Mouse (Mus musculus) MEL (cell line): ENCODE results near the gene Cnga3. TPM values are rescaled to one million over a fixed set of nuclear protein-coding genes. Genes with fewer than 3 reads are reported as not detected.
A peak's percentile ranks its signal among the peaks of the same experiment; 100 is the strongest.

ENCODE experiments used
- DNase-seq: peaks from one replicate; pipeline ENCODE4 v3.0.0; 2011; ENCODE audit warnings: low read depth, low spot score
- H3K27ac ChIP-seq: 2 replicates; pipeline ENCODE4 v1.5.1; 2012; ENCODE audit warnings: low read depth, mild to moderate bottlenecking, control low read depth, low read length, moderate library complexity; ENCODE audit not compliant: control insufficient read depth
- H3K27me3 ChIP-seq, 2 experiments: fragments of 150-350 bp in 1 of 2; sonication (generic) in 1 of 2; 2 replicates each; pipeline ENCODE4 v1.6.1; 2012; ENCODE audit warnings: low read length in 2 of 2, mild to moderate bottlenecking in 2 of 2, improper control_type of control experiment in 1 of 2, moderate library complexity in 1 of 2; ENCODE audit not compliant: insufficient read depth in 2 of 2, control insufficient read depth in 1 of 2
- H3K36me3 ChIP-seq, 2 experiments: 2 replicates each; pipeline ENCODE4 v1.6.1; 2012 to 2014; ENCODE audit warnings: low read length in 2 of 2, improper control_type of control experiment in 1 of 2, inconsistent platforms in 1 of 2, mild to moderate bottlenecking in 1 of 2; ENCODE audit not compliant: insufficient read depth in 2 of 2, control insufficient read depth in 1 of 2
- H3K4me1 ChIP-seq, 2 experiments: fragments of 150-350 bp in 1 of 2; sonication (generic) in 1 of 2; 2 replicates each; pipeline ENCODE4 v1.6.1; 2012; ENCODE audit warnings: low read length in 2 of 2, improper control_type of control experiment in 1 of 2, mild to moderate bottlenecking in 1 of 2; ENCODE audit not compliant: insufficient read depth in 2 of 2, control insufficient read depth in 1 of 2
- H3K4me3 ChIP-seq, 2 experiments: fragments of 150-350 bp in 1 of 2; sonication (generic) in 1 of 2; 2 replicates each; pipeline ENCODE4 v1.5.1; 2012; ENCODE audit warnings: low read depth in 2 of 2, low read length in 2 of 2, mild to moderate bottlenecking in 2 of 2, moderate library complexity in 2 of 2, control low read depth in 1 of 2, improper control_type of control experiment in 1 of 2; ENCODE audit not compliant: control insufficient read depth in 1 of 2, insufficient read depth in 1 of 2
- H3K79me2 ChIP-seq: 2 replicates; pipeline ENCODE4 v1.6.1; 2012; ENCODE audit warnings: mild to moderate bottlenecking, low read length, moderate library complexity; ENCODE audit not compliant: control insufficient read depth, poor library complexity, insufficient read depth
- H3K9ac ChIP-seq: 2 replicates; pipeline ENCODE4 v1.6.1; 2012; ENCODE audit warnings: low read depth, mild to moderate bottlenecking, control low read depth, low read length, moderate library complexity; ENCODE audit not compliant: control insufficient read depth, poor library complexity, severe bottlenecking
- H3K9me3 ChIP-seq: fragments of 150-350 bp; sonication (generic); replicated peaks from 2 replicates; pipeline ENCODE4 v1.6.1; 2012; ENCODE audit warnings: mild to moderate bottlenecking, low read length, improper control_type of control experiment, moderate library complexity; ENCODE audit not compliant: insufficient read depth
- CHD1 ChIP-seq: IDR thresholded peaks from 2 replicates; pipeline ENCODE4 v1.6.1; 2012; ENCODE audit warnings: low read depth, mild to moderate bottlenecking, inconsistent platforms, low read length, improper control_type of control experiment
- CHD2 ChIP-seq: IDR thresholded peaks from 2 replicates; pipeline ENCODE4 v1.6.1; 2011; ENCODE audit warnings: low read length, improper control_type of control experiment
- CTCF ChIP-seq, 3 experiments: IDR thresholded peaks in 2 of 3; conservative IDR thresholded peaks in 1 of 3; 2 replicates each; pipeline ENCODE4 v1.5.1; 2011 to 2012; ENCODE audit warnings: low read length in 3 of 3, low read depth in 2 of 3, mild to moderate bottlenecking in 2 of 3, improper control_type of control experiment in 1 of 3, inconsistent platforms in 1 of 3, mixed read lengths in 1 of 3, moderate library complexity in 1 of 3; ENCODE audit not compliant: control insufficient read depth in 1 of 3, insufficient read depth in 1 of 3, poor library complexity in 1 of 3, severe bottlenecking in 1 of 3
- E2F4 ChIP-seq: IDR thresholded peaks from 2 replicates; pipeline ENCODE4 v1.6.1; 2011; ENCODE audit warnings: low read depth, low read length, improper control_type of control experiment, borderline replicate concordance
- ELF1 ChIP-seq: IDR thresholded peaks from 2 replicates; pipeline ENCODE4 v1.6.1; 2014; ENCODE audit warnings: low read depth, mild to moderate bottlenecking, inconsistent platforms, low read length, improper control_type of control experiment, moderate library complexity
- ETS1 ChIP-seq: IDR thresholded peaks from 2 replicates; pipeline ENCODE4 v1.6.1; 2012; ENCODE audit warnings: low read depth, mild to moderate bottlenecking, inconsistent platforms, low read length, improper control_type of control experiment, moderate library complexity
- GABPA ChIP-seq: IDR thresholded peaks from 2 replicates; pipeline ENCODE4 v1.6.1; 2012; ENCODE audit warnings: low read depth, mild to moderate bottlenecking, inconsistent platforms, low read length, improper control_type of control experiment, moderate library complexity
- GATA1 ChIP-seq: IDR thresholded peaks from 2 replicates; pipeline ENCODE4 v1.6.1; 2011; ENCODE audit warnings: low read depth, low read length, improper control_type of control experiment
- HCFC1 ChIP-seq: IDR thresholded peaks from 2 replicates; pipeline ENCODE4 v1.6.1; 2012; ENCODE audit warnings: low read depth, mild to moderate bottlenecking, inconsistent platforms, low read length, improper control_type of control experiment, moderate library complexity
- JUND ChIP-seq: IDR thresholded peaks from 2 replicates; pipeline ENCODE4 v1.6.1; 2011; ENCODE audit warnings: low read depth, mild to moderate bottlenecking, improper control_type of control experiment, low read length
- KAT2A ChIP-seq: conservative IDR thresholded peaks from 2 replicates; pipeline ENCODE4 v1.6.1; 2012; ENCODE audit warnings: low read depth, low read length, improper control_type of control experiment, inconsistent platforms
- MAZ ChIP-seq: IDR thresholded peaks from 2 replicates; pipeline ENCODE4 v1.6.1; 2012; ENCODE audit warnings: low read depth, mild to moderate bottlenecking, inconsistent platforms, low read length, improper control_type of control experiment
- MEF2A ChIP-seq: IDR thresholded peaks from 2 replicates; pipeline ENCODE4 v1.6.1; 2014; ENCODE audit warnings: low read depth, mild to moderate bottlenecking, inconsistent platforms, low read length, improper control_type of control experiment; ENCODE audit not compliant: poor library complexity, insufficient replicate concordance, severe bottlenecking; ENCODE audit errors: extremely low read depth
- MXI1 ChIP-seq: IDR thresholded peaks from 2 replicates; pipeline ENCODE4 v1.6.1; 2011; ENCODE audit warnings: mild to moderate bottlenecking, low read depth, low read length, improper control_type of control experiment
- MYB ChIP-seq: IDR thresholded peaks from 2 replicates; pipeline ENCODE4 v1.6.1; 2011; ENCODE audit warnings: mild to moderate bottlenecking, low read depth, low read length, improper control_type of control experiment
- MYC ChIP-seq: IDR thresholded peaks from 2 replicates; pipeline ENCODE4 v1.6.1; 2011; ENCODE audit warnings: low read depth, mild to moderate bottlenecking, low read length, improper control_type of control experiment, moderate library complexity
- NELFE ChIP-seq: IDR thresholded peaks from 2 replicates; pipeline ENCODE4 v1.6.1; 2011; ENCODE audit warnings: low read depth, low read length, improper control_type of control experiment
- NRF1 ChIP-seq: IDR thresholded peaks from 2 replicates; pipeline ENCODE4 v1.6.1; 2014; ENCODE audit warnings: low read depth, mild to moderate bottlenecking, inconsistent platforms, low read length, improper control_type of control experiment, moderate library complexity; ENCODE audit not compliant: poor library complexity, insufficient read depth, severe bottlenecking
- POLR2A ChIP-seq, 2 experiments: IDR thresholded peaks; 2 replicates each; pipeline ENCODE4 v1.6.1; 2011 to 2012; ENCODE audit warnings: low read length in 2 of 2, mild to moderate bottlenecking in 2 of 2, control low read depth in 1 of 2, improper control_type of control experiment in 1 of 2, low read depth in 1 of 2, moderate library complexity in 1 of 2; ENCODE audit not compliant: control insufficient read depth in 1 of 2, insufficient read depth in 1 of 2, poor library complexity in 1 of 2
- POLR2AphosphoS5 ChIP-seq: IDR thresholded peaks from 2 replicates; pipeline ENCODE4 v1.6.1; 2012; ENCODE audit warnings: low read depth, borderline replicate concordance, mild to moderate bottlenecking, inconsistent platforms, low read length, moderate library complexity, mixed read lengths
- RAD21 ChIP-seq: IDR thresholded peaks from 2 replicates; pipeline ENCODE4 v1.6.1; 2011; ENCODE audit warnings: mild to moderate bottlenecking, low read depth, low read length, improper control_type of control experiment
- RCOR1 ChIP-seq: IDR thresholded peaks from 2 replicates; pipeline ENCODE4 v1.6.1; 2012; ENCODE audit warnings: low read depth, mild to moderate bottlenecking, inconsistent platforms, low read length, improper control_type of control experiment
- SMC3 ChIP-seq: IDR thresholded peaks from 2 replicates; pipeline ENCODE4 v1.6.1; 2011; ENCODE audit warnings: low read depth, low read length, improper control_type of control experiment
- TAL1 ChIP-seq: IDR thresholded peaks from 2 replicates; pipeline ENCODE4 v1.6.1; 2012; ENCODE audit warnings: mild to moderate bottlenecking, inconsistent platforms, low read length, moderate library complexity, mixed read lengths
- TBP ChIP-seq: IDR thresholded peaks from 2 replicates; pipeline ENCODE4 v1.8.0; 2011; ENCODE audit warnings: low read depth, low read length, improper control_type of control experiment
- UBTF ChIP-seq: IDR thresholded peaks from 2 replicates; pipeline ENCODE4 v1.6.1; 2012; ENCODE audit warnings: low read depth, mild to moderate bottlenecking, inconsistent platforms, low read length, improper control_type of control experiment, moderate library complexity, borderline replicate concordance; ENCODE audit not compliant: insufficient read depth
- USF2 ChIP-seq, 2 experiments: IDR thresholded peaks; 2 replicates each; pipeline ENCODE4 v1.6.1; 2011 to 2012; ENCODE audit warnings: improper control_type of control experiment in 2 of 2, low read length in 2 of 2, borderline replicate concordance in 1 of 2, inconsistent platforms in 1 of 2, low read depth in 1 of 2, mild to moderate bottlenecking in 1 of 2; ENCODE audit not compliant: insufficient read depth in 1 of 2
- ZKSCAN1 ChIP-seq: IDR thresholded peaks from 2 replicates; pipeline ENCODE4 v1.6.1; 2012; ENCODE audit warnings: low read depth, mild to moderate bottlenecking, inconsistent platforms, low read length, improper control_type of control experiment, moderate library complexity
- ZMIZ1 ChIP-seq: IDR thresholded peaks from 2 replicates; pipeline ENCODE4 v1.6.1; 2012; ENCODE audit warnings: low read depth, mild to moderate bottlenecking, inconsistent platforms, low read length, improper control_type of control experiment, moderate library complexity
- ZNF384 ChIP-seq: IDR thresholded peaks from 2 replicates; pipeline ENCODE4 v1.6.1; 2012; ENCODE audit warnings: low read depth, mild to moderate bottlenecking, inconsistent platforms, low read length, improper control_type of control experiment
- polyA plus RNA-seq, 2 experiments: library from polyadenylated mRNA; stranded (reverse) in 1 of 2; unstranded in 1 of 2; fragments of >175 nt in 1 of 2; fragments of >200 nt in 1 of 2; gene quantifications; 2 replicates each; pipeline versions ENCODE4 v1.2.1 to v1.2.4; 2012; ENCODE audit warnings: low replicate concordance in 2 of 2, low read depth in 1 of 2; ENCODE audit not compliant: insufficient read length in 2 of 2, insufficient read depth in 1 of 2, missing spikeins in 1 of 2
- total RNA-seq: library from RNA; depleted of rRNA; stranded (reverse); fragments of 300-350 nt; gene quantifications from 2 replicates; pipeline ENCODE4 v1.2.3, GENCODE M21; 2012

The Cnga3 gene
- total and polyA plus RNA-seq, 3 experiments = 0.04 TPM; not detected in 2

- no peaks in the 10 kb centered on the region; a peak in 1 of 4 replicates for H3K36me3 ChIP-seq
- H3K9me3 ChIP-seq = no peaks in the 10 kb centered on the region
- no peak overlapping the region for H3K9ac ChIP-seq
- no peak overlapping the region for H3K4me3 ChIP-seq
- H3K27me3 ChIP-seq = no peaks in the 10 kb centered on the region
- peaks cover 0 to 7% of the 10 kb centered on the region in 2 experiments; a peak in 2 of 4 replicates for H3K4me1 ChIP-seq
- DNase-seq = peak; percentile 66
- no peak for TF ChIP-seq ETS1
- no peak for TF ChIP-seq MYB
- no peak for TF ChIP-seq POLR2AphosphoS5
- TF ChIP-seq MXI1 = no peak
- TF ChIP-seq ZKSCAN1 = no peak
- TF ChIP-seq RAD21 = no peak
- no peak for TF ChIP-seq POLR2A (IDR thresholded peaks at IDR 0.05; ENCODE audit: control insufficient read depth in 1 of 2, insufficient read depth in 1 of 2, low read depth in 1 of 2, low read length in 2 of 2, poor library complexity in 1 of 2)
- TF ChIP-seq KAT2A = no peak
- no peak for TF ChIP-seq USF2 (IDR thresholded peaks at IDR 0.05; ENCODE audit: borderline replicate concordance in 1 of 2, insufficient read depth in 1 of 2, low read depth in 1 of 2, low read length in 2 of 2)
- TF ChIP-seq ELF1 = no peak
- no peak for TF ChIP-seq ZNF384
- TF ChIP-seq E2F4 = no peak
- no peak for TF ChIP-seq TBP
- TF ChIP-seq ZMIZ1 = no peak
- TF ChIP-seq RCOR1 = no peak
- TF ChIP-seq MAZ = no peak
- no peak overlapping the region for H3K27ac ChIP-seq
- H3K79me2 ChIP-seq = no peaks in the 10 kb centered on the region
These were observed 34.2 kb downstream of the Cnga3 start for GRCm38 (mm10) chr1:37248406-37248805.

DNA sequence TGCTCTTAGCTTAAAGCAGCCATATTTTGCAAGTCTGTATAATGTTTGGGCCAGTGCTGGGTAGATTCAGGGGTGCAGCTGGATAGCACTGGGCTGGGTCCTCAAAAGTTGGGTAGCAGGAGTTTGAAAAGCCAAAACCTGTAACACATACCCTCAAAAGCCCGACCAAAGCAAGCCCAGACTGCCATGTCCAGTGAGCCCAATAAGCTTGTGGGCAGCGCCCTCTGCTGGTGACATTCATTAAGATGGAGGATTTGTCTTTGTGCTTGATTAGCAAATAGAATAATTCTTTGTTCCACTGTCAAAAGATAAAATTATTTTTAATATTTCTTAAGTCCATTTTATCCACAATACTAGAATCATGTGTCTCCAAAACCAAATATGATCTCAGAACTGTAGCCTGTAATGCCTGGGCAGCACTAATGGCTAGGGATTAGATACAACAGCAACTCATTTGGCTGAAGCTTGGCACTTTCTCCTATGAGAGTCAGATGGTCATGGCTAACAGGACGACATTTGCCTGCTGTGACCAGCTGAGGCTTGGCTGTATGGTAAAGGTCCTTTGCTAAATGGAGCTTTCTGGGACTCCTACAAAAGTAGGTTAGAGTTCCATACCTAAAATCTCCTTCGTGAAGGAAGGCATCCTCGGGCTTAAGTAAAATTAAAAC is 36.5 kb downstream of the Cnga3 start:
- Histone ChIP-seq H3K79me2 (no peaks in the 10 kb centered on the region), H3K9me3 (no peaks in the 10 kb centered on the region)
- no peak for TF ChIP-seq GABPA
- TF ChIP-seq MYC = no peak
- TF ChIP-seq CTCF (IDR thresholded peaks at IDR 0.05 in 2 of 3, conservative IDR thresholded peaks at IDR 0.05 in 1 of 3; ENCODE audit: control insufficient read depth in 1 of 3, insufficient read depth in 1 of 3, low read depth in 2 of 3, low read length in 3 of 3, poor library complexity in 1 of 3, severe bottlenecking in 1 of 3) = peak; percentile 66 to 95 (median 87)
- no peak for TF ChIP-seq GATA1
- no peak for TF ChIP-seq UBTF
- TF ChIP-seq ETS1 = no peak
- no peak for TF ChIP-seq NRF1
- TF ChIP-seq CHD1 = no peak
- no peak for TF ChIP-seq ZMIZ1
- no peak for TF ChIP-seq MEF2A
- peak; percentile 98 for TF ChIP-seq SMC3
- TF ChIP-seq NELFE = no peak
- TF ChIP-seq CHD2 = no peak
- no peak for TF ChIP-seq MAZ
- 0 out of 2 replicates have a peak, but pooled peaks have one; percentile 21 for TF ChIP-seq JUND
- TF ChIP-seq KAT2A = no peak
- TF ChIP-seq TAL1 = no peak
- no peak for TF ChIP-seq USF2 (IDR thresholded peaks at IDR 0.05; ENCODE audit: borderline replicate concordance in 1 of 2, insufficient read depth in 1 of 2, low read depth in 1 of 2, low read length in 2 of 2)
- TF ChIP-seq RAD21 = peak; percentile 100
- TF ChIP-seq HCFC1 = no peak

More for the DNA sequence above, 36.5 kb downstream of the Cnga3 start:
- H3K4me1 ChIP-seq = no peaks in the 10 kb centered on the region
- no peak overlapping the region for H3K27ac ChIP-seq
- H3K9ac ChIP-seq = no peak overlapping the region
- DNase-seq = peak; percentile 81
- peaks cover 0 to 2% of the 10 kb centered on the region in 2 experiments; a peak in 1 of 4 replicates for H3K27me3 ChIP-seq
- no peak overlapping the region for H3K4me3 ChIP-seq
- no peaks in the 10 kb centered on the region for H3K36me3 ChIP-seq
